Mouse (Mus musculus): Measurements from ENCODE around the gene Nek10.

GRCm38 (mm10) chr14:14786979-14787378 is 16.2 kb upstream of the Nek10 start:
- TF ChIP-seq CTCF (IDR thresholded peaks at IDR 0.05; ENCODE audit: control insufficient read depth, insufficient read depth, insufficient read length): no peak
- no peak for TF ChIP-seq MYOG (IDR thresholded peaks at IDR 0.05; ENCODE audit: control insufficient read depth, extremely low read depth, insufficient read length)
- TF ChIP-seq USF1 (IDR thresholded peaks at IDR 0.05; ENCODE audit: low read depth): no peak

All from C2C12 (cell line).